Mouse (Mus musculus) brain, embryonic 14.5 days (tissue): ENCODE measurements around the gene Parp6. TPM values are rescaled to one million over a fixed set of nuclear protein-coding genes. Genes with fewer than 3 reads are reported as not detected.
A peak's percentile ranks its signal among the peaks of the same experiment; 100 is the strongest.

Experiments used
- DNase-seq: peaks from one replicate; pipeline ENCODE4 v3.0.0-alpha.2; 2011; ENCODE audit warnings: low read depth
- CTCF ChIP-seq: fragments of 200-500 bp; IDR thresholded peaks from 2 replicates; pipeline ENCODE4 v1.5.1; 2012; ENCODE audit warnings: inconsistent platforms, mild to moderate bottlenecking, moderate library complexity, borderline replicate concordance; ENCODE audit not compliant: insufficient read depth, insufficient read length; ENCODE audit errors: extremely low read depth
- POLR2A ChIP-seq: fragments of 200-500 bp; IDR thresholded peaks from 2 replicates; pipeline ENCODE4 v1.6.1; 2012; ENCODE audit warnings: mild to moderate bottlenecking, inconsistent platforms, borderline replicate concordance; ENCODE audit not compliant: poor library complexity, insufficient read depth, insufficient read length, severe bottlenecking; ENCODE audit errors: extremely low read depth
- polyA plus RNA-seq: library from polyadenylated mRNA; depleted of rRNA; stranded (reverse); fragments of >200 nt; gene quantifications from 2 replicates; pipeline ENCODE4 v1.2.3, GENCODE M21; 2012; rRNA removed

The Parp6 gene
- polyA plus RNA-seq, 1 experiment: 187 TPM

DNA sequence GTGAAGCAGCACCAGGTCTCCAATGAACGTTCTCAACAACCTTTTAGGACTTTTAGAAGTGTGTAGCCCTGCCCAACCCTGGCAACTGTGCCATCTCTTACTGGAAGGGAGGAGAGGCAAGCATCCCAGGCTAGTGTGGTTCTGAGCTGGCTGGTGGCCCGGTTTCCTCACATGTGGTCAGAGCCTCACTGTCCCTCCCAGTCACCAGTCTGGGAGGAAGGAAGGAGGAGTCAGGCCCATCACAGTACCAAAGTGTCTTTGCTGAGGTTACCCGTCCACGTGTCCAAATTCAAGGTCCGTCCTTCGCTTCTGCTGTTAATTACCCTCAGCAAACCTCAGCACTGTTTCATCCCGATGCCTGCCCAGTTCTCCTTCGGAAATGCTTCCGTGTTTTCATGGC is 75.1 kb downstream of the Parp6 start:
- DNase-seq: peak; percentile 72
- no peak for TF ChIP-seq POLR2A
- no peak for TF ChIP-seq CTCF

DNA sequence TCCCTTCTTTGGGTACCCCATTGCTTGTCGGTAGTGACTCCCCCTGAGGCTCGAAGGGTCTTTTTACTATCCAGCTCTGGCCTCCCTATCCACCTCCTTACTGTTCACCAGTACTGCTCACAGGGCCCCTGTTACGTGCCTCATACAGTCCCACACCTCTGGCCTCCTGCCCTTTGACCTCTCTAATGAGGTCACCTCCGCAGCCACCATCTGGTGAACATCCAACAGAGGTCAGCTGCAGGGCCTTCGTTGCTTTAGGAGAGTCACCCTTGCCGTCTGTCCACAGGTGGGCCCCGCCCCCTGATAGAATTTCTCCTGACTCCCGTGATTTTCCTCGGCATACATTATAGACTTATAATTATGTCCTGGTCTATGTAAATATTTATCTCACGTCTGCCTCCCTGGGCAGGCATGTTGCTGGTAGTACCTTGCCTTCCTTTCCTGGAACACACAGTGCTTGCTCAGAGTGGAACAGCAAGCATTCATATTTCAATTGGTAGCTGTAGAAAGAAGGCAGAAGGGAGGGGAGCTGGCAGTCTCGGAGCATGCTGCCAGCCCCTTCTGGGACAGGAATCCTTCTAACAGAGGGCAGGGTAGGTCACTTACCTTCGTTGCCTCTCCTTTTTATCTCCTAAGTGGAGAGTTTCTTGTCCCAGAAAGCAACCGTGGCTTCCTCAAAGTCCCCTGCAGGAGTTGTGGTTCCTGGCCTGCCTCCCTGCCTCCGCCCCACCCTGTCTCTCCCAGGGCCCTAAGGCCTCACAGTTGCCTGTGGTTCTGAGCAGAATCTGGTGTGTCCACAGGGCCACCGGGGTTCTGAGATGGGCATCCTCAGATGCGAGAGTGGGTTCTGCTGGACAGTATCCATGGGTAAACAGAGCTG is 77.7 kb downstream of the Parp6 start:
- TF ChIP-seq POLR2A (no peak), CTCF (no peak)
- no peak for DNase-seq

GRCm38 (mm10) chr9:59695451-59695813 is 78.3 kb downstream of the Parp6 start:
- no peak for DNase-seq
- TF ChIP-seq POLR2A (no peak), CTCF (no peak)

- TF ChIP-seq CTCF: no peak
- no peak for TF ChIP-seq POLR2A
- DNase-seq: no peak
These were observed 79.3 kb downstream of the Parp6 start for GRCm38 (mm10) chr9:59696381-59696780.

Other genes with a start within 250 kb of the Parp6 start
- gene Arih1, start 130.7 kb upstream of the Parp6 start, polyA plus RNA-seq: 59.6 and 73.7 TPM in 2 replicates
- gene Hexa, start 77.7 kb upstream of the Parp6 start, polyA plus RNA-seq: 45.2 and 52.9 TPM in 2 replicates
- gene Tmem202, start 77.4 kb upstream of the Parp6 start, polyA plus RNA-seq: 0.14 and 0.26 TPM in 2 replicates
- gene Celf6, start 39.4 kb upstream of the Parp6 start, polyA plus RNA-seq: 21.3 and 28.3 TPM in 2 replicates
- 986 and 1,073 TPM in 2 replicates for gene Pkm, start 39.1 kb downstream of the Parp6 start, polyA plus RNA-seq
- gene Gramd2, start 62.9 kb downstream of the Parp6 start, polyA plus RNA-seq: 7.6 and 8.8 TPM in 2 replicates
- 7.5 and 8.7 TPM in 2 replicates for gene Senp8, start 133.4 kb downstream of the Parp6 start, polyA plus RNA-seq
- gene Myo9a, start 133.6 kb downstream of the Parp6 start, polyA plus RNA-seq: 18.7 and 26.6 TPM in 2 replicates